Mouse (Mus musculus) layer of hippocampus, adult 2 months (tissue): ENCODE measurements around the gene Naaladl1. TPM values are rescaled to one million over a fixed set of nuclear protein-coding genes. Genes with fewer than 3 reads are reported as not detected.

ENCODE experiments used
- DNase-seq, 2 experiments: peaks; one replicate each; pipeline ENCODE4 v3.0.0; 2022; ENCODE audit warnings: low spot score in 2 of 2
- H3K27ac ChIP-seq: fragments of 200-600 bp; 2 replicates; pipeline ENCODE4 v1.8.1; 2022
- H3K4me3 ChIP-seq: fragments of 200-600 bp; 2 replicates; pipeline ENCODE4 v1.8.1; 2022; ENCODE audit warnings: mild to moderate bottlenecking
- CTCF ChIP-seq: fragments of 200-600 bp; conservative IDR thresholded peaks from 2 replicates; pipeline ENCODE4 v1.8.1; 2022; ENCODE audit warnings: antibody characterized with exemption, mild to moderate bottlenecking, moderate library complexity
- total RNA-seq, 2 experiments: library from RNA; stranded (reverse); gene quantifications; 2 replicates each; pipeline ENCODE4 v1.2.3; 2021

Naaladl1 gene
- total RNA-seq, 2 experiments from 2014 or later: 0.17 TPM; not detected in 1

DNA sequence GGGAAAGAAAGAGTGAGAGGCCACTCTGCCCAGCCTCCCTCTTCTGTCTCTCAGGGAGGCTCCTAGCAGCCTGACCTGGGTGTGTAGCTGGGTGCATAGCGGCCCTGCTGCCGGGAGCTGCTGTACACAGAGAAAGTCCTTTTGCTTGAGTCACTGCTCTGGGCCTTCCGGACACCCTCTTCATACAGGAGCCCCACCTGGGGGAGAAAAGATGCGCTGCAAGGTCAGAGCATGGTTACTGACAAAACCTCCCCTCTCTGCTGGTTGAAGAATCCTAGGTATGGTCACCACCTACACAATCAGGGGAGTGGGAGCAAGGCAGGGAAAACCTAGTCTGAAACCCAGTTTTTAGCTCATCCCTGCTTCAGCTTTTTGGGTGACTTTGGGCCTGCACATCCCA lies 36.6 kb upstream of the Naaladl1 start:
- peak; percentile 30; the same call in 1 of the 2 replicates for TF ChIP-seq CTCF
- no peak overlapping the region for H3K4me3 ChIP-seq
- H3K27ac ChIP-seq: no peak overlapping the region
- no peak for DNase-seq

DNA sequence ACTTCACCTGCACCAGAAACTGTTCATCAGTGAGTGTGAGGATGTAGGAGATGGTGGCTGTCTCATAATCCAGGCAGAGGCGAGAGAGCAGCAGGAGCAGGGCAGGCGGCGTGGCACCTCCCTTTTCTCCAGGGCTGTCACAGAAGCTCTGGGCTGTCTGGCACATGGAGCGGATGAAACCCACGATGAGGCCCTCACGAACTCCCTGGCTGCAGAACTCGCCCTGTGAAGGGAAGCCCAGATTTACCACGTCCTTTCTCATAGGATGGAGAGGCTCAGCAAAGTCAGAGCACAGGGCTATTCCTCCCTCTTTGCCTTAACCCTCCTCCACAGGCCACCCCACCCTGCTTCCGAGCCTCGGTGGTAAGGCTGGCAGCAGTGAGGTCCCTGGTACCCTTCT lies 35.7 kb upstream of the Naaladl1 start:
- no peak for DNase-seq
- no peak overlapping the region for H3K4me3 ChIP-seq

DNA sequence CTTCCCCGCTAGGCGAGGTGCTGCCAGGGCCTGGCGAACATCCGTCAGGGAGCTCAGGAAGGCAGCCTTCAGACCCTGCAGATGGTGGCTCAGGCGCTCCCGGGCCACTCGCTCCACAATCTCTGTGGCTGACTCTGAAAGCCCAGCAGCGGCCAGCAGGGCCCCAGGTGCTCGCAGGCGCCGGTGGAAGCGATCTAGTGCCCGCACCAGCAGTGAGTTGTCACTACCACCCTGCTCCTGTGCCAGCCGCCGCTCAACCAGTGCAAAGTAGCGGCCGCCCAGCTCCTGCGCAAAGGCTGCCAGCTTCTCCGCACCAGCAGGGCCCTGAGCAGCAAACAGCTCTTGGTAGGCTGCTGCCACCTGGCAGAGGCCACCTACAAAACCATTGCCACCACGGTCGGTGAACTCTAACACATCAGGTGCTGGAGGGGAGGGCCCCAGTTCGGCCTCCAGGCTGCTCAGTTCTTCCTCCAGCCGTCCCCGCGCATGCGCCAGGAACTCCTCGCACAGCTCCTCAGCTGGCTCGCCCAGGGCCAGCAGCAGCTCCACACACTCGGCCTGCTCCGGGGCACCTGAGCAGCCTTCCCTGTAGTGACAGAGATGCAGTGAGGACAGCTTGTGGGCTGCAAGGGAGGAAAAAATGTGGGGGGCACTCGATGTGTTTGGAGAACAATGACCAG lies 34.9 kb upstream of the Naaladl1 start:
- no peak overlapping the region for H3K4me3 ChIP-seq
- TF ChIP-seq CTCF: no peak
- DNase-seq: no peak
- H3K27ac ChIP-seq: no peak overlapping the region

More for the DNA sequence above, 35.7 kb upstream of the Naaladl1 start:
- TF ChIP-seq CTCF: no peak
- no peak overlapping the region for H3K27ac ChIP-seq

DNA sequence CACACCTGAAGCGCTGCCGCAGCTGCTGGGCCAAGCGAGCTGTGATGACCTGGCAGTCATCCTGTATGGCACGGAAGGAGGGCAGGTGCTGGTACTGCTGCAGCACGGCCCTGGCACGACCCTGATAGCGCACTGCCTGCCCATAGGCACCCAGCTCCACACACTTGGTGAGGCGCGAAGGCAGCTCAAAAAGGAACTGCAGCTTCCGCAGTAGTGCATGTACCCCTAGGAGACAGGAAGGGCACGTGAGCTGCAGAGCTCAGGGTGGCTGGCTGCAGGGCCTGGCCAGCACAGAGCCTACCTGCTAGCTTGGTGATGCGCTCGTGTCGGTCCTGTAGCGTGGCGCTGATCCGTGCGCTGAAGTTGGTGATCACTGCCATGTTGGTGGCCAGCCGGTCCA lies 34.3 kb upstream of the Naaladl1 start:
- Histone ChIP-seq H3K4me3 (no peak overlapping the region), H3K27ac (no peak overlapping the region)
- DNase-seq: no peak
- TF ChIP-seq CTCF: no peak

DNA sequence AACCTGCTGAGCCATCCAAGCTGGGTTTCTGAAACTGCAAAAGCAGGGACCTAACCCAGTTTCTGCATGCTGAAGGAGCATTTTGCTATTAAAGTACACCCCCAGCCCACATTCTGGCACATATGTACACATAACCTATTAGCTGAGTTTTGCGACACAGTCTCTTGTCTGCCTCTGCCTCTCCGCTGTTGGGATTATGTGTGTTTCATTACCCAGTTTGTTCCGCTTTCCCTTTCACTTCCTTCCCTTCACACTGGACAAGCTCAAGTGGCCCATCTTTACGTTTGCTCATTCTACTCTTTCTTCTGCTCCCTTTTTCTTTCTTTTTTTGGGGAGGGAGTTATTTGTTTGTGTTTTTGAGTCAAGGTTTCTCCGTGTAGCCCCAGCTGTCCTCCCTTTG lies 31.7 kb upstream of the Naaladl1 start:
- no peak for DNase-seq
- Histone ChIP-seq H3K4me3 (no peak overlapping the region), H3K27ac (0 out of 2 replicates have a peak overlapping the region, but pooled peaks have one; percentile 14)
- no peak for TF ChIP-seq CTCF

DNA sequence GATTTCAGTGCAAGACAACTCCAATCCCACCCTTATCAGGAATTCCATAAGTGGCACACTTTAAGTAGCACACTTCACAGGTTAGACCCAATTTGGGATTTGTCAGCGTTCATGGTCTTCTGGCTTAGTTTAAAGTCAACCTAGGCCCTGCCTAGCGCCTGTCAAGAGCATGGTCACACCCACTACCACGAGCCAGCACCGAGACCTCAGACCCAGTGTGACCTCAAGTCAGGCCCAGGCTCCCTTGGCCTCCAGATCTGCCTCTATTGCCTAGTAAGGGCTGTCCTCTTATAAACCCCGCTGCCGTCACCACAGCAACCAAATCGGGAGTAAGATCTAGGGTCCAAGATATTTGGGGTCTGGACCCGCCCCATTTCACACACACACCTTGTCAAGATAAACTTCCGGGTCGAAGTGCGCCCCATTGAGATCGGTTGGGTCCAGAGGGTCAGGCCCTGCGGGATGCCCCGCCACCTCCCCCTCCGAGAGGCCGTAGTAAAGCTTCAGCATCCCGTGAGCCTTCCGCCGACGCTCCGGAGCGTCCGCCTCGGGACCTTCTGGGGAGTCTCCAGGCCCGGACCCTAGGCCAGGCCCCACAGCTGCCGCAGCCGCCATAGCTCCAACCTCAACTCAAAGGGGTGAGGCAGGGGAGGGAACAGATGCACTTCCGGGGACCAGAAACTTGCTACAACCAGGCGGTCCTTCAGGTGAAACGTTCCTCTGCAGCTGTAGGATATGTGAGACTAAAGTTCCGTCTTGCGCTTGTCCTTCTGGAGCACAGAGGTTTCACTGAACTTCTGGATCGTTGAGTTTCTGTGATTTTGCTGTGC lies 28.8 kb upstream of the Naaladl1 start, which contains the start of gene Vps51:
TSS of gene Vps51 (minus strand) at position 668 of the 830 bp plus-strand sequence.
- peak within 1 kb of the TSS; percentile 95 for H3K27ac ChIP-seq
- no peak for TF ChIP-seq CTCF
- DNase-seq: peak; percentile 86 to 89
- H3K4me3 ChIP-seq: peak within 1 kb of the TSS; percentile 72

DNA sequence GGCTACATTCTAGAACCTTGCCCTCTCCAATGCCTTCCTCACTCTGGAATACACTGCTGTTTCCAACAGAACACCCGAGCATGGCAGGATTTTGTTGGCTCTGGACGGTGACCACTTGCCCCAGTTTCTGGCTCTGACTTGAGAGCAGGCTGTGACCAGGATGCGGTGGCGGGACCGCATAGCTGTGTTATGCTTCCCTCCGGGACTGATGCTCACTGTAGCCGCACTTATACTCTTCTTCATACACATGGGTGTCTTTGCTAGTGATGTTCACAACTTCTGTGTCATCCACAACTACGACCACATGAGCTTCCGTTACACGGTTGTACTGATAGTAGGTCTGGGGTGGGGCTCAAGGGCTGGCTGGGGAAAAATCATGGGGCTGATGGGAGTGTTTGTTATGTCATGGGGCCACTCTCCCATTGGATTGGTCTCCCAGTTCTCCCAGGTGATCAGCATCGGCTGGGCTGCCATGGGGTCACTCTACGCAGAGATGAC lies 25.6 kb upstream of the Naaladl1 start, which contains the start of gene Tmem262:
TSS of gene Tmem262 (plus strand) at position 51 of the 498 bp plus-strand sequence.
- H3K4me3 ChIP-seq: no peak within 1 kb of the TSS
- no peak for DNase-seq
- H3K27ac ChIP-seq: no peak within 1 kb of the TSS
- no peak for TF ChIP-seq CTCF

DNA sequence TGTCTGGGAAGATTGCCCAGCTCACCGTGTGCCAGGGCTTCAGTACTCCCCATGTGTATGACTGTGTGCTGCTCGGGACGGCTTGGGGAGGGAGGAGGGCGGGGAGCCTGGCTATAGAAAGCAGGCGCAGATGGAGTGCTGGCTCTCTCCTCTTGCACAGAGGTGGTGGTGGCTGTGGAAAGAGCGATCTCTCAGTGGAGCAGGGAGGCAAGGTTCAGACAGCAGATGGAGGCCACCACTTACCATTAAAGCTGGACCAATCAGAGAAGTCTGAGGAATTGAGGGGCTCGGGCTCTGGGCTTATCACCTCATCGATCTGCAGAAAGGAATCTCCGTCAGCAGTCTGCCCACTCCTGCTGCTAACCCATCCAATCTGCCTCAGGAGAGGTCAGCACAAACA lies 23.4 kb upstream of the Naaladl1 start, which contains the start of gene Gm28374:
TSS of gene Gm28374 (minus strand) at position 101 of the 400 bp plus-strand sequence.
- H3K4me3 ChIP-seq: no peak within 1 kb of the TSS
- no peak for DNase-seq
- no peak within 1 kb of the TSS for H3K27ac ChIP-seq
- no peak for TF ChIP-seq CTCF

DNA sequence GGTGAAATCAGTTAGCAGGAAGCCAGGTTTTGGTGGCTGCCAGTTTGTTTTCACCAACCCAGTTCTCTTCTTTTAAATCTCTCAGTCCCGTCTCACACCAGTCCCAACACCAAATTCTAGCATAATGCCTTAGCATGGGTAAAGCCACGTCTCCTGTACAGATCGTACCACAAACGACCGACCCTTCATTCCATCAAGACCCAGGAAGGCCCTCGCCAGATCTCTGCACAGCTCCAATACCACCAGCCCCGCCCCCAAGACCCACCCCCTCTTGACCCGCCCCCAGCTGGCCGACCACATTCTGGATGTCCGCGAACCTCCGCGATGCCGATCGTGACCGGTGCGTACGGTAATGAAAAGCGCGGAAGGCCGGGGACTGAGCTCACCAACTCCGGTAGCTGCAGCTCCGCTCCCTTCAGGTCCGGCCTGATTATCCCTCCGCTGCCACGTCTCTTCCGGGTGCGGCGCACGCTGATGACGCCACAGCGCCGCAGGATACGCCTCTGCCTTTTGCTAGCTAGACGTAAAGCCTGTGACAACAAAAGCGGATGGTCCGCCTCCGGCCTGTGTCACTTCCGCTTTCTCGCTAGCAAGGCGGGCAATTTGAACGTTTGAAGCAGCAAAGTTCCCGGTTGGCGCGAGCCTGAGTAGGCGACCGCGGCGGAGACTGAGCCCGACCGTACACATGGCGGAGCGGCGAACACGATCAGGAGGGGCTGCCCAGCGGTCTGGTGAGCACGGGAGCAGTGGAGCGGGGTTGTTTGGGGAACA lies 20.9 kb upstream of the Naaladl1 start, which contains the start of the genes Zfpl1 and Cdca5:
TSS of gene Zfpl1 (minus strand) at position 479 of the 771 bp plus-strand sequence.
TSS of gene Cdca5 (plus strand) at position 506 of the 771 bp plus-strand sequence.
- peak; percentile 95 to 97 for DNase-seq
- peak; percentile 19; the same call in 1 of the 2 replicates for TF ChIP-seq CTCF
- Histone ChIP-seq H3K4me3 (peak within 1 kb of the TSS; percentile 70), H3K27ac (peak within 1 kb of the TSS; percentile 68; the same call in 1 of the 2 replicates)

DNA sequence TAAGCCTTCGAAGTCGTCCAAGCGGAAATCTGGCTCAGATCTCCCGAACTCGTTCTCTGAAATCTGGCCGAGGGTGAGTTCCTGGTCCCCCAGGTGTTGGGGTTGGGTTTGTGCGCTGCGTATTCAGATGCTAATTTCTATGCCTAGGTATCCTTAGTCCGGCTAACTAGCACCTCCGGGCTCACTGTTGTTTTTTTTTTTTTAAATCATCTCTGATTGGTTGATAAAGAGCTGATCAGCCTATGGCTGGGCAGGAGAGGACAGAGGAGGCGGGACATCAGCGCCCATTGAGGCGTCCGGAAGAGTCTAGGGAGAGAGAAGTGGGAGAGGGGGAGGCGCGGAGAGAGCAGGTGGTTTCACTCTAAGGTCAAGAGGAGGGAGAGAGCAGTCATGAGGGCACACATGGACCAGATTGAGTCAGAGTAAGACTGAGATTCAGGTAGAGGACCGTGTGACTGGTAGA lies 20.1 kb upstream of the Naaladl1 start:
- TF ChIP-seq CTCF: no peak
- Histone ChIP-seq H3K27ac (no peak overlapping the region), H3K4me3 (peak overlapping the region; percentile 70)
- no peak for DNase-seq

DNA sequence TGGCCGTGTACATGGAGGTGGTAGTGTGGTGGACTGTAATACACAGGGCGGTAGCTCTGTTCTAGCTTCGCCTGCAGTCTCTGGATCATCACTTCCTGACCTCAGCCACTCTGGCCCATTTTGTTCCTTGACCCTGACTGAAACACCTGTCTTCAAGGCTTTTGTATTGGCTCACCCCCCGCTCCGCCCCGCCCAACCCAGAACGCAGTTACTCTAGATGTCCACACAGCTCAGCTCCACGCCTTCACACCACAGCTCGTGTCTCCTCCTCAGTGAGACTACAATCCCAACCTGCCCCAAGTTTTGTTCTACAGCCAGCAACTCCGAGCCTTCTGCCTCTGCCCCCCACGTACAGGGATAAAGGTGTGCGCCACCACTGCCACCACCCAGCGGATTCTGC lies 16.7 kb upstream of the Naaladl1 start:
- TF ChIP-seq CTCF: no peak
- Histone ChIP-seq H3K27ac (no peak overlapping the region), H3K4me3 (no peak overlapping the region)
- no peak for DNase-seq

DNA sequence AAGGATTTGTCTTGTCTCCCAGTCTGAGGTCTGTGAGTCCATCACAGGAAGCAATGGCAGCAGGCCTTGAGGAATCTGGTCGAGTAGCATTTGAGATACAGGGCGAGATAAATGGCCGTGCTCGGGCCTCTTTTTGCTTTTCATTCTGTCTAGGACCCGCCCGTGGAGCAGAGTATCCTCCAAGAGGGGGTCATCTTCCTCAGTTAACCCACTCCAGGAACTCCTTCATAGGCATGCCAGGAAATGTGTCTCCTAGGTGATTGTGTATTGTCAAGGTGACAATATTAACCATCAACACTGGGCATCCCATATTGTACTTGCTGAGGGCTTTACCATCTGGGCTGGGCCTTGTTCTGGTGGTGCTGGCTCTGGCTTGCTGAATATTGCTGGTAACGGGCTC lies 11.5 kb upstream of the Naaladl1 start, which contains the start of gene AC131692.1:
TSS of gene AC131692.1 (plus strand) at position 301 of the 400 bp plus-strand sequence.
- TF ChIP-seq CTCF: no peak
- no peak within 1 kb of the TSS for H3K27ac ChIP-seq
- no peak for DNase-seq
- no peak within 1 kb of the TSS for H3K4me3 ChIP-seq
